Mouse (Mus musculus) CH12.LX (cell line): ENCODE data around the gene Tanc2.

Experiments
- E2F4 ChIP-seq: IDR thresholded peaks from 2 replicates; pipeline ENCODE4 v1.6.1; 2011; ENCODE audit warnings: low read depth, low read length, improper control_type of control experiment; ENCODE audit not compliant: insufficient replicate concordance
- EP300 ChIP-seq: IDR thresholded peaks from 2 replicates; pipeline ENCODE4 v1.6.1; 2011; ENCODE audit warnings: low read length, improper control_type of control experiment
- GABPA ChIP-seq: IDR thresholded peaks from 2 replicates; pipeline ENCODE4 v1.6.1; 2012; ENCODE audit warnings: low read depth, low read length, improper control_type of control experiment, inconsistent platforms; ENCODE audit not compliant: insufficient replicate concordance
- HCFC1 ChIP-seq: IDR thresholded peaks from 2 replicates; pipeline ENCODE4 v1.6.1; 2012; ENCODE audit warnings: low read depth, mild to moderate bottlenecking, inconsistent platforms, low read length, improper control_type of control experiment
- MAX ChIP-seq: IDR thresholded peaks from 2 replicates; pipeline ENCODE4 v1.6.1; 2011; ENCODE audit warnings: low read length, improper control_type of control experiment
- MEF2A ChIP-seq: IDR thresholded peaks from 2 replicates; pipeline ENCODE4 v1.6.1; 2014; ENCODE audit warnings: low read depth, mild to moderate bottlenecking, inconsistent platforms, low read length, improper control_type of control experiment, borderline replicate concordance
- POLR2A ChIP-seq: IDR thresholded peaks from 2 replicates; pipeline ENCODE4 v1.6.1; 2011; ENCODE audit warnings: low read depth, mild to moderate bottlenecking, improper control_type of control experiment, low read length
- TBP ChIP-seq: conservative IDR thresholded peaks from 2 replicates; pipeline ENCODE4 v1.6.1; 2011; ENCODE audit warnings: low read depth, low read length, improper control_type of control experiment
- USF2 ChIP-seq: conservative IDR thresholded peaks from 2 replicates; pipeline ENCODE4 v1.6.1; 2011; ENCODE audit warnings: low read depth, low read length, improper control_type of control experiment

DNA sequence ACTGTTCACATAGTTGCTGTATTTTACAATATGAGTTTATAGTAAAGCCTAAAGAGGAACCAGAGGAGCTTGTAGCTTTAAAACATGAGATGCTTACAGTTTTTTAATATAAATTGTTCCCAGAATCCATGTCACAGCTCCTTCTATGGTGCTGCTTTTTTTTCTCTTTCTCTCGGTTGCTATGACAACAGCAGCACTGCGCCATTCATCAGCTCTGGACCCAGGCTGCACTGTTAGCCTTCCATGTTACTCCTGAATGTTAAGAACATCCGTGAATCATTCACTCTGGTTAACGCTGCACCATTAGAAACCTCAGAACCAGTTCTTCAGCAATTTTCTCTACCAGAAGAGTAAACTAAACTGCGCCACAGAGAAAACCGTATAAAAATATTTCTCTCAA is 141.8 kb downstream of the Tanc2 start:
- TF ChIP-seq GABPA = no peak
- no peak for TF ChIP-seq E2F4
- no peak for TF ChIP-seq HCFC1
- no peak for TF ChIP-seq POLR2A
- no peak for TF ChIP-seq USF2
- TF ChIP-seq MAX = no peak
- no peak for TF ChIP-seq MEF2A
- TF ChIP-seq EP300 = no peak
- no peak for TF ChIP-seq TBP
